Mouse (Mus musculus) heart, adult 10 weeks (tissue): Measurements from ENCODE around the gene Vmn1r39. TPM values are rescaled to one million over a fixed set of nuclear protein-coding genes. Genes with fewer than 3 reads are reported as not detected.

ENCODE experiments used
- polyA plus RNA-seq: library from polyadenylated mRNA; stranded (reverse); fragments of 350-450 nt; fragmentation: Illumina TruSeq; extraction: RNeasy Lipid Tissue Mini Kit (QIAGEN cat#74804); gene quantifications from one replicate; pipeline ENCODE4 v1.2.3, GENCODE M21; 2014; ENCODE audit warnings: low read depth, low replicate concordance

Gene Vmn1r39
- not detected for polyA plus RNA-seq

DNA sequence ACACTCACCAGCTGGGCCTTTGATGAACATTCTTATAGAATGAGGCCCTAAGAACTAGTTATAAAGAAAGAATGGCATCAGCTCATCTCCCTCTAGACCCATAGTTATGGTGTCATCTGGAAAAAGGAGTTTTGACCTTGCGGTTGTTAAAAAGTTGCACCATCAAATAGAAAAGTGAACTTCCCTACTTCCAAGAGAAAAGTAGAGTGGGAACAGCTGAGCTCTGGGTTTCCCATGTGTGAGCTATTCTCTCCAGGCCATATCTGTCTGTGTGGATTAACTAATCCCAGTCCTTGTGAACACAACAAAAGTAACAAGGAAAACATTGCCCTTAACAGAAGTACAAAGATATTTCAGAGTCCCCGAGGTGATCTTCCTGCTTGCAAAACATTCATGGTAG is at the start of gene Vmn1r39:
Gene Vmn1r39, minus strand, starts transcription at position 101 of the 400 bp plus-strand sequence.

DNA sequence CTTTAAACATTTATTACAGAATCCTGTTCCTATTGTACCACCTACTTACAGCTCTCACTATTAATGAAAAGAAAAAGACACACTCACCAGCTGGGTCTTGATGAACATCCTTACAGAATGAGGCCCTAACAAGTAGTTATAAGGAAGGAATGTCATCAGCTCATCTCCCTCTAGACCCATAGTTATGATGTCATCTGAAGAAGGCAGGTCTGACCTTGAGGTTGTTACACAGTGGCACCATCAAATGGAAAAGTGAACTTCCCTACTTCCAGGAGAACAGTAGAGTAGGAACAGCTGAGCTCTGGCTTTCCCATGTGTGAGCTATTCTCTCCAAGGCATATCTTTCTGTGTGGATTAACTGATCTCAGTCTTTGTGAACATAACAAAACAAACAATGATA is 27.9 kb downstream of the Vmn1r39 start, which contains the start of gene Vmn1r38:
Gene Vmn1r38, minus strand, starts transcription at position 101 of the 400 bp plus-strand sequence.

Other genes starting within 250 kb of the Vmn1r39 start
- not detected for gene Vmn1r33, start 192.3 kb downstream of the Vmn1r39 start, polyA plus RNA-seq
- not detected for gene Vmn1r34, start 166.7 kb downstream of the Vmn1r39 start, polyA plus RNA-seq
- not detected for gene Vmn1r35, start 124.7 kb downstream of the Vmn1r39 start, polyA plus RNA-seq
- gene Vmn1r36, start 91.4 kb downstream of the Vmn1r39 start, polyA plus RNA-seq: not detected
- gene Vmn1r37, start 81.2 kb downstream of the Vmn1r39 start, polyA plus RNA-seq: not detected
- not detected for gene Vmn1r38, start 28.0 kb downstream of the Vmn1r39 start, polyA plus RNA-seq
- 27.9 TPM for gene Gng12, start 85.8 kb upstream of the Vmn1r39 start, polyA plus RNA-seq
- gene Gadd45a, start 226.8 kb upstream of the Vmn1r39 start, polyA plus RNA-seq: 20.4 TPM